Mouse (Mus musculus) intestine, embryonic 15.5 days (tissue): ENCODE measurements around the gene Foxn3. TPM values are rescaled to one million over a fixed set of nuclear protein-coding genes. Genes with fewer than 3 reads are reported as not detected.

Experiments used
- ATAC-seq: fragments of 200-750 bp; cut with Nextera tagmentation; 2 replicates; pipeline ENCODE4 v1.8.0; 2017; ENCODE audit warnings: moderate TSS enrichment, moderate library complexity
- H3K27ac ChIP-seq: fragments of 300-500 bp; sonication (generic); 2 replicates; pipeline ENCODE4 v1.5.1; 2015; ENCODE audit warnings: mild to moderate bottlenecking, inconsistent platforms
- H3K27me3 ChIP-seq: fragments of 300-500 bp; sonication (generic); replicated peaks from 2 replicates; pipeline ENCODE4 v1.6.1; 2015; ENCODE audit warnings: inconsistent platforms
- H3K36me3 ChIP-seq: fragments of 300-500 bp; sonication (generic); 2 replicates; pipeline ENCODE4 v1.6.1; 2015; ENCODE audit warnings: inconsistent platforms
- H3K4me1 ChIP-seq: fragments of 300-500 bp; sonication (generic); replicated peaks from 2 replicates; pipeline ENCODE4 v1.6.1; 2015; ENCODE audit warnings: inconsistent platforms
- H3K4me2 ChIP-seq: fragments of 300-500 bp; sonication (generic); replicated peaks from 2 replicates; pipeline ENCODE4 v1.6.1; 2015; ENCODE audit warnings: mild to moderate bottlenecking, inconsistent platforms
- H3K4me3 ChIP-seq: fragments of 300-500 bp; sonication (generic); replicated peaks from 2 replicates; pipeline ENCODE4 v1.5.1; 2015; ENCODE audit warnings: inconsistent platforms
- H3K9ac ChIP-seq: fragments of 300-500 bp; sonication (generic); 2 replicates; pipeline ENCODE4 v1.6.1; 2015; ENCODE audit warnings: inconsistent platforms
- H3K9me3 ChIP-seq: fragments of 300-500 bp; sonication (generic); 2 replicates; pipeline ENCODE4 v1.6.1; 2016; ENCODE audit warnings: inconsistent platforms
- WGBS: fragments of 180-500 bp; shearing (Covaris S2); methylation state at CpG from one replicate; pipeline ENCODE4 v1.1.7; 2015; 5-methylcytosine and 5-hydroxymethylcytosine counted together
- polyA plus RNA-seq: library from polyadenylated mRNA; unstranded; fragments of >200 nt; fragmentation: Nextera tagmentation; extraction: Ambion mirVana; gene quantifications from 2 replicates; pipeline ENCODE4 v1.2.1, GENCODE M21; 2015

The Foxn3 gene
- polyA plus RNA-seq, 1 experiment from 2014 or later, result 57.3 TPM

GRCm38 (mm10) chr12:99298851-99299600, 264.4 kb downstream of the Foxn3 start:
- H3K4me2 ChIP-seq, result no peak overlapping the region
- no peaks in the 10 kb centered on the region for H3K36me3 ChIP-seq
- no peak overlapping the region for H3K4me3 ChIP-seq
- H3K4me1 ChIP-seq, result 0 out of 2 replicates have a peak, but pooled peaks cover 2% of the 10 kb centered on the region
- 52% methylated on average over 12 of the region's 12 CpGs for WGBS
- no peak for ATAC-seq
- no peaks in the 10 kb centered on the region for H3K27me3 ChIP-seq
- H3K9ac ChIP-seq, result no peak overlapping the region
- H3K27ac ChIP-seq, result no peak overlapping the region
- H3K9me3 ChIP-seq, result no peaks in the 10 kb centered on the region

GRCm38 (mm10) chr12:99298242-99298641, 265.1 kb downstream of the Foxn3 start:
- Histone ChIP-seq H3K4me3 (no peak overlapping the region), H3K27ac (no peak overlapping the region), H3K9me3 (no peaks in the 10 kb centered on the region), H3K4me2 (no peak overlapping the region), H3K27me3 (no peaks in the 10 kb centered on the region), H3K4me1 (0 out of 2 replicates have a peak, but pooled peaks cover 2% of the 10 kb centered on the region), H3K36me3 (no peaks in the 10 kb centered on the region), H3K9ac (no peak overlapping the region)
- no peak for ATAC-seq
- WGBS, result 72% methylated on average over 6 of the region's 6 CpGs

DNA sequence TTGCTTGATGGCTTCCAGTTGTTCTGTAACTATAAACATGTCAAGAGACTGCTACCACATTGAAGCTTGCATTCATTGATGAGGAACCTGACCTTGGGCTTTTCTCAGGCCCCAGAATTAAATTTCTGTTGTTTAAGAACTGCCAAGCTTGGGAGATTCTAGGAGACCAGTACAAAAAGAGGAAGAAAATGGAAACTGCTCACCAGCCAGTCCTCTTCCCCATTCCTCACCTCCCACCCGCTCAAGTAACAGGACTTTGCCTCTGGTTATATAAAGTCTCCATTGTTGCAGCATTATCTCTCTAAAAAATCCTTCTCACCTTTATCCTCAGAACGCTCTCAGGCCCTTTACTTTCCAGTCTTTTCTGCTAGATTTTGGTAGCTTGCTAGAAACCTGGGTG, 265.6 kb downstream of the Foxn3 start:
- Histone ChIP-seq H3K4me3 (no peak overlapping the region), H3K27me3 (no peaks in the 10 kb centered on the region), H3K4me1 (0 out of 2 replicates have a peak, but pooled peaks cover 2% of the 10 kb centered on the region), H3K27ac (no peak overlapping the region), H3K9me3 (no peaks in the 10 kb centered on the region), H3K9ac (no peak overlapping the region), H3K36me3 (no peaks in the 10 kb centered on the region), H3K4me2 (no peak overlapping the region)
- ATAC-seq, result no peak
- 72% methylated on average over 2 of the region's 2 CpGs for WGBS

DNA sequence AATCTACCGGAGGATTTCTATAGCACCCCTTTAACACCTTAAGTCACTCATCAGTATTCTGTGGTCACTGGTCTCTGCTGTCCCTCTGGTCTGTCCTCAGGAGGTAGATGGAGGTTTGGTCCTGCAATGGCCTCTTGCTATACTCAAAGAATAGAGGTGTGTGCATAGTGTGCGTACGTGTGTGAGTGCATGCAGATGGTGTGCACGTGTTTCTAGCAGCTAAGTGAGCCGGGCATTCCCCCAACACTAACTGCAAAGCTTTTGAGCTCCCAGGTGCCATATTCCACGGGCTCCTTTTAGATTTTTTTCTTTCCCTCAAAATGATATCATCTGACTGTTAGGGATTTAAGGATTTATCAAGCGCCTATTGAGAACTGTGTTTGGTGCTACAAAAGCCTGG, 269.9 kb downstream of the Foxn3 start:
- no peak overlapping the region for H3K4me2 ChIP-seq
- H3K4me1 ChIP-seq, result 0 out of 2 replicates have a peak, but pooled peaks cover 2% of the 10 kb centered on the region
- H3K4me3 ChIP-seq, result no peak overlapping the region
- H3K36me3 ChIP-seq, result no peaks in the 10 kb centered on the region
- H3K27me3 ChIP-seq, result no peaks in the 10 kb centered on the region
- ATAC-seq, result no peak
- H3K9ac ChIP-seq, result no peak overlapping the region
- WGBS, result 83% methylated on average over 7 of the region's 7 CpGs
- H3K9me3 ChIP-seq, result no peaks in the 10 kb centered on the region
- H3K27ac ChIP-seq, result no peak overlapping the region

GRCm38 (mm10) chr12:99292152-99292551, 271.2 kb downstream of the Foxn3 start:
- Histone ChIP-seq H3K9me3 (no peaks in the 10 kb centered on the region), H3K9ac (no peak overlapping the region), H3K27me3 (no peaks in the 10 kb centered on the region), H3K27ac (no peak overlapping the region), H3K4me1 (0 out of 2 replicates have a peak, but pooled peaks cover 2% of the 10 kb centered on the region), H3K4me2 (no peak overlapping the region), H3K36me3 (no peaks in the 10 kb centered on the region), H3K4me3 (no peak overlapping the region)
- 82% methylated on average over 6 of the region's 6 CpGs for WGBS
- no peak for ATAC-seq

GRCm38 (mm10) chr12:99287081-99287480, 276.3 kb downstream of the Foxn3 start:
- peaks cover 14% of the 10 kb centered on the region for H3K4me1 ChIP-seq
- H3K27ac ChIP-seq, result no peak overlapping the region
- no peak for ATAC-seq
- H3K9ac ChIP-seq, result no peak overlapping the region
- H3K36me3 ChIP-seq, result no peaks in the 10 kb centered on the region
- H3K4me2 ChIP-seq, result no peak overlapping the region
- H3K4me3 ChIP-seq, result no peak overlapping the region
- 77% methylated on average over 5 of the region's 5 CpGs for WGBS
- H3K27me3 ChIP-seq, result no peaks in the 10 kb centered on the region
- H3K9me3 ChIP-seq, result no peaks in the 10 kb centered on the region

GRCm38 (mm10) chr12:99286662-99287061, 276.7 kb downstream of the Foxn3 start:
- no peaks in the 10 kb centered on the region for H3K27me3 ChIP-seq
- no peak overlapping the region for H3K4me3 ChIP-seq
- no peaks in the 10 kb centered on the region for H3K36me3 ChIP-seq
- H3K4me2 ChIP-seq, result no peak overlapping the region
- WGBS, result 89% methylated on average over 6 of the region's 6 CpGs
- H3K9ac ChIP-seq, result no peak overlapping the region
- ATAC-seq, result no peak
- H3K9me3 ChIP-seq, result no peaks in the 10 kb centered on the region
- 0 out of 2 replicates have a peak overlapping the region, but pooled peaks have one; percentile 13 for H3K27ac ChIP-seq
- H3K4me1 ChIP-seq, result peaks cover 14% of the 10 kb centered on the region

GRCm38 (mm10) chr12:99285656-99286055, 277.7 kb downstream of the Foxn3 start:
- H3K4me2 ChIP-seq, result no peak overlapping the region
- peaks cover 14% of the 10 kb centered on the region for H3K4me1 ChIP-seq
- ATAC-seq, result no peak
- no peaks in the 10 kb centered on the region for H3K9me3 ChIP-seq
- no peaks in the 10 kb centered on the region for H3K36me3 ChIP-seq
- no peak overlapping the region for H3K27ac ChIP-seq
- no peak overlapping the region for H3K9ac ChIP-seq
- WGBS, result 84% methylated on average over 8 of the region's 8 CpGs
- no peaks in the 10 kb centered on the region for H3K27me3 ChIP-seq
- H3K4me3 ChIP-seq, result no peak overlapping the region

GRCm38 (mm10) chr12:99285199-99285598, 278.2 kb downstream of the Foxn3 start:
- no peak overlapping the region for H3K27ac ChIP-seq

GRCm38 (mm10) chr12:99284419-99285069, 278.8 kb downstream of the Foxn3 start:
- ATAC-seq, result 0 out of 2 replicates have a peak, but pooled peaks have one; percentile 25
- no peaks in the 10 kb centered on the region for H3K27me3 ChIP-seq
- H3K9me3 ChIP-seq, result no peaks in the 10 kb centered on the region
- H3K36me3 ChIP-seq, result no peaks in the 10 kb centered on the region
- peaks cover 14% of the 10 kb centered on the region for H3K4me1 ChIP-seq
- 62% methylated on average over 8 of the region's 8 CpGs for WGBS
- no peak overlapping the region for H3K9ac ChIP-seq
- no peak overlapping the region for H3K4me2 ChIP-seq
- no peak overlapping the region for H3K4me3 ChIP-seq
- H3K27ac ChIP-seq, result no peak overlapping the region

More at GRCm38 (mm10) chr12:99285199-99285598, 278.2 kb downstream of the Foxn3 start:
- Histone ChIP-seq H3K36me3 (no peaks in the 10 kb centered on the region), H3K27me3 (no peaks in the 10 kb centered on the region), H3K4me1 (peaks cover 14% of the 10 kb centered on the region), H3K9me3 (no peaks in the 10 kb centered on the region), H3K4me3 (no peak overlapping the region), H3K9ac (no peak overlapping the region), H3K4me2 (no peak overlapping the region)
- WGBS, result 58% methylated on average over 9 of the region's 9 CpGs
- no peak for ATAC-seq

GRCm38 (mm10) chr12:99280826-99281225, 282.6 kb downstream of the Foxn3 start:
- no peak for ATAC-seq
- no peak overlapping the region for H3K4me2 ChIP-seq
- 86% methylated on average over 13 of the region's 13 CpGs for WGBS
- H3K4me3 ChIP-seq, result no peak overlapping the region
- H3K9ac ChIP-seq, result no peak overlapping the region
- no peaks in the 10 kb centered on the region for H3K27me3 ChIP-seq
- no peaks in the 10 kb centered on the region for H3K36me3 ChIP-seq
- peaks cover 14% of the 10 kb centered on the region for H3K4me1 ChIP-seq
- H3K9me3 ChIP-seq, result no peaks in the 10 kb centered on the region
- no peak overlapping the region for H3K27ac ChIP-seq

DNA sequence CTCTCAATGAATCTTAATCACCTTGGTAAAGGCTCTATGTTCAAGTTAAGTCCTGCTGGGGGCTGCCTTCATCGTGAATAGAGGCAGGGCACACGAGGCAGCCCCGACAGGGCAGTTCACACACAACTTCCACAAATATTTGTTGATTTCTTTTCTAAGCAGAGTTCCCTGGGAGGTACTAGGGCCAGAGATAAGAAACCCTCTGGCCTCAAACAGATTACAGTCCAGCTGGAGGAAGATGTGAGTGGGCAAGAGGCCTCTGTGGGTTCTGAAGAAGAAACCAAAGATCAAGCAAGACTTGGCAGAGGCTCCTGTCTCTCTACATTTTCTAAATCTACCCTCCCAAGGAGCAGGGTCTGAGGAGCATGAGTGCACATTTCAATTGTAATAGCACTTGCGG, 283.1 kb downstream of the Foxn3 start:
- WGBS, result 63% methylated on average over 4 of the region's 4 CpGs
- no peaks in the 10 kb centered on the region for H3K36me3 ChIP-seq
- peaks cover 10% of the 10 kb centered on the region for H3K4me1 ChIP-seq
- no peak overlapping the region for H3K27ac ChIP-seq
- no peak overlapping the region for H3K4me3 ChIP-seq
- no peak overlapping the region for H3K9ac ChIP-seq
- H3K27me3 ChIP-seq, result no peaks in the 10 kb centered on the region
- no peak overlapping the region for H3K4me2 ChIP-seq
- no peak for ATAC-seq
- H3K9me3 ChIP-seq, result no peaks in the 10 kb centered on the region
